In the genomic region with DNA sequence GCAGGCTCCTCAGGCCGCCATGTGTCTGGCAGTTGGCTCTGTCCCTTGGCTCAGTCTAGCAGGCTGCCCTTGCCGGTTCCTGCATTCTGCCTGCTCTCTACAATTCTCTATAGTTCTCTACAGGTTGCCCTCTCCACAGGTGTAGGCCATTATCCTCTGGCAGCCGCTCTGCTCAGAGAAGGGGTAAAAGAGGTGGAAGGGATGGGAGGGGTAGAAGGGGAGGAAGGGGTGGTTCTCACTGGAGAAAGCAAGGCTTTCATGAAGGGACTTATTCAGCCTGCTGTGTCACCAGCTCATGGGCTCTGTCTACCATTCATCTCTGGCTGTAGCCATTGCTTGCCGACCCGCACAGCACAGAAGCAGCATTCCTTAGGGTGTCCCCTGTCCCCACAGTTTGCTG, we compare ENCODE assay signal across 17 mouse cellular contexts.
"Had no signal": no experiment of that assay in that cellular context is flagged by ENCODE, and none has a peak within 500 bp of the region (broad histone marks: within the 10 kb centered on the region; RNA-seq: fewer than 3 reads in every experiment).

No protein-coding gene starts in this region.

- H3K27ac ChIP-seq: kidney, postnatal 0 days; lung, embryonic 15.5 days; macrophage; midbrain, embryonic 15.5 days; neural tube, embryonic 12.5 days; stomach, embryonic 15.5 days had no signal

- H3K4me3 ChIP-seq: lung, embryonic 15.5 days; megakaryocyte, embryonic 14.5 days; midbrain, embryonic 15.5 days; neural tube, embryonic 12.5 days; stomach, embryonic 15.5 days had no signal

- H3K9me3 ChIP-seq: lung, embryonic 15.5 days; midbrain, embryonic 15.5 days; neural tube, embryonic 12.5 days; stomach, embryonic 15.5 days had no signal

- H3K36me3 ChIP-seq: lung, embryonic 15.5 days; midbrain, embryonic 15.5 days; neural tube, embryonic 12.5 days; stomach, embryonic 15.5 days had no signal

- H3K9ac ChIP-seq: lung, embryonic 15.5 days; midbrain, embryonic 15.5 days; neural tube, embryonic 12.5 days; stomach, embryonic 15.5 days had no signal

- DNase-seq: kidney, adult 8-10 months; kidney, postnatal 36 days; layer of hippocampus, adult 9-11 months; layer of hippocampus, postnatal 36 days; liver; lung, postnatal 14 days; right cerebral cortex, postnatal 4 days; spleen, adult 18-20 months; thymus, adult 2 months; thymus, postnatal 4 days had no signal

- H3K27me3 ChIP-seq: lung, embryonic 15.5 days; megakaryocyte, embryonic 14.5 days; midbrain, embryonic 15.5 days; neural tube, embryonic 12.5 days; stomach, embryonic 15.5 days had no signal

- H3K4me1 ChIP-seq: lung, embryonic 15.5 days; megakaryocyte, embryonic 14.5 days; midbrain, embryonic 15.5 days; neural tube, embryonic 12.5 days; stomach, embryonic 15.5 days had no signal
